Mouse (Mus musculus) inflammation-experienced regulatory T-cells, adult 6 months (primary cell): ENCODE measurements around the gene Lrrc8c. TPM values are rescaled to one million over a fixed set of nuclear protein-coding genes. Genes with fewer than 3 reads are reported as not detected.

Source experiments
- ATAC-seq: one replicate; pipeline ENCODE4 v1.8.0; 2017
- polyA plus RNA-seq, 3 experiments: library from polyadenylated mRNA; unstranded; fragments of 100-300 nt; shearing (Covaris generic); gene quantifications; one replicate each; pipeline ENCODE4 v1.2.1; 2017

Gene Lrrc8c
- polyA plus RNA-seq, 3 experiments from 2014 or later, result 46.9 to 77.2 (median 63.8) TPM

- no peak for ATAC-seq
Measured at GRCm38 (mm10) chr5:105501136-105501535, 18.1 kb upstream of the Lrrc8c start.

- ATAC-seq, result no peak
Measured at GRCm38 (mm10) chr5:105508813-105509212, 10.4 kb upstream of the Lrrc8c start.

GRCm38 (mm10) chr5:105512297-105512696 is 6.9 kb upstream of the Lrrc8c start:
- no peak for ATAC-seq

DNA sequence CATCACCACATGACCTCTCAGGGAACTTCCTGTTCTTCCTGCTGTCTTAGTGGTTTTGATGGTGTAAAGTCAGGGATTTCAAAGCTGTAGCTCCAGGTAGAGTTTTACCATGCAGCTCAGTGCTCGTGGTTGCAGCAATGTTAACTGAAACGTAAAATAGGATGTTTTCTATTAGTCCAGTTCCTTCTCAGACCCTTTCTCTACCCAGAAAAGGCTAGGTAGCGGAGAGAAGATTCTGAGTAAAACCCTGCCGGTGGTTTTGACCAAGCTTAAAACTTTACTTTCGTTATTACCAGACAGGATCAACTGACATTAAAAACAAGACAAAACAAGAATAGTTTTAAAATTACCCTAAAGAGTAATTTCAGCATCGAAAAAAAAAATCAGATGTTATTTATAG is 3.7 kb upstream of the Lrrc8c start:
- peak; percentile 14 for ATAC-seq

DNA sequence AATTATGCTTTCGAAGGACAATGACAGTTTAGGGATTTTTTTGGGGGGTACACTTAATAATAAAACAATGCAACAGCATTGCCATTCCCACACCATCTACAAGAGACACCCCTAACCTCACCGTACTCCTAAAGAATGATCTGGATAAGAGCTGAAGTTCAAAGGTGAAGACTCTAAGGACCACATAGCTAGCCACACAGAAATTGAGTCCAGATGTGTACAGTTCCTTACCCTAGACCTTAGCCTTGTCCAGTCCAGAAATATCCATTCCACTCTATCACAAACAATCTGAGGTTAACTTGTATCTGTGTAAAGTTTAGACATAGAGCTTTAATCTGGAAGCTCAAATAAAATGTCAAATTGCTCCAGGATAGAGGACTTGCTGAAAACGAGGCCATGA is 2.9 kb upstream of the Lrrc8c start:
- no peak for ATAC-seq

DNA sequence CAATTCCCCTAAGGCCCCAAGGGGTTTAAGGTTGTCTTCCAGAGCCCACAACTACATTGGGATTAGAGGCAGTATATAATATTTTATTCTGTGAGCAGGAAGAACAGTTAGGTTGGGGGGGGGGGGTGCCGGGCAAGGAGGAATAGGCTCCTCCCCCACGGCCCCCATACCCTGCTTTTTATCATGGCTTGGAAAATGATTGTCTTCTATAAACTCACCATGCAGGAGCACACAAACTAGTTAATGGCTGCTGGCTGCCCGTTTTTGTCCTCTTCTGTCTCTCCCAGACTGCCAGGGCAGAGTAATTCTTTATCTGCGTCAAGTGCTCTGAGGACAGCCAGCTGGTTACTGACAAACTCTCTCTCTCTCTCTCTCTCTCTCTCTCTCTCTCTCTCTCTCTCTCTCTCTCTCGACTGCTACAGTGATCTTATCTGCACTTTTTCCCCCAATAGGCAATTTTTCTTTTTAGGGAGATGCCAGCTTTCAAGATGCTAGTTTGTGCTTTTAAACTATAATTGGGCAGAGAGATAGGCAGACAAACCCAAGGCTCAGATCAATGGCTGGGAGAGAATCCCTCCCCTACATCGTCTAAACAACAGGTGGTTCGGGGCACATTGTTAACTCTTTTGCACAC is 1.1 kb upstream of the Lrrc8c start:
- peak; percentile 7 for ATAC-seq

DNA sequence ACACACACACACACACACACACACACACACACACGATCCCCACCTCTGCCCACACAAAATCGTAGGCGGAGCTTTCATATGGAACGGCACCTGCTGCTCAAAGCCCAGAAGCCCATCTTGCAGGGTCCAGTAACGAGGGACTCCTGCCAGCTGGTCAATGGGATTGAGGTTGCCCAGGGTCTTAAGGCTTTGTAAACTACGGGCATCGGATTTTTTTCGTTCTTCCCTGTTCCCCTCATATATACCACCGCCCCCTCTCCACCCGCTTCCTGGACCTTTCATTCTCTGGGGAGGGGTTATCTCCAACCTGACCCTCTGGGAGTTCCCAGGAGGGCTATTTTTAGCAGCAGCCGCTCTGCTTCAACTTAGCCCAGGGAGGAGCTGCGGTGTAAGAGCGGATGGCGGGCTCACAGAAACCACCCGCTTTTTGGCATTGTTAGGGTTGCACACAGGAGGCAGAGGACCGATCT is 527 bp upstream of the Lrrc8c start:
- peak; percentile 59 for ATAC-seq

DNA sequence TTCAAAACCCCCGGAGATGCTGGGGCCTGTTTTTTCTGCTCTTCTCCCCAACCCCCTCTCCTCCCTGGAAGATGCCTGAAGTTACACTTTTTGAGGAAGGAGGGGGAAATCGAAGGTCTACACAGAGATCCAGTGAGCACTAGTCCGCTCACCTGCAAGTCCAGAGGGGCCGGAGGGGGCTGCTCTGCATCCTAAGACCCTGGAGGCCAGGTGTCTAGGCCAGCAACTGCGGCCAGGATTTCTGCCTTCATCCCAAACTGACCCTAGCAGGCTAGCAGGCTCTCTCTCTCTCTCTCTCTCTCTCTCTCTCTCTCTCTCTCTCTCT is 750 bp downstream of the Lrrc8c start:
- no peak for ATAC-seq

- ATAC-seq, result no peak
Measured at GRCm38 (mm10) chr5:105520442-105520965, 1.3 kb downstream of the Lrrc8c start.

DNA sequence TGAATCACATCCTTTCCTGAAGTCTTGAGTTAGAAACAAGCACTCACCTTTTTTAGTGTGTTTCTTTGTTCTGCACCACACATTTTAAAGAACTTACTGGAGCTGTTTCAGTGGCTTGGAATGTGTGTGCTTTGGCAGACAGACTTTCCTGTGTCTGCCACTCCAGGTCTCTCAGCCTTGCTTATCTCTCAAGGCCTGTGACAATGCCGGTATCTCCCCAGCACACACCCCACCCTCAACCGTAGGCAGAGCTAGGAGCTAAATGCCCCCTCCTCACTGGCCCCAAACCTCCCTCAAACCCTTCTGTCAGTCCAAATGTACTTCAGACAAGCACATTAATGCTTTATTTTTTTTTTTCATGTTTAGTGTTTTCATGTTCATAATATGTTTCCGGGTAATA is 4.3 kb downstream of the Lrrc8c start:
- no peak for ATAC-seq

- ATAC-seq, result no peak
Measured at GRCm38 (mm10) chr5:105525004-105525403, 5.8 kb downstream of the Lrrc8c start.

- no peak for ATAC-seq
Measured at GRCm38 (mm10) chr5:105526107-105526645, 7.0 kb downstream of the Lrrc8c start.

GRCm38 (mm10) chr5:105526766-105527165 is 7.6 kb downstream of the Lrrc8c start:
- no peak for ATAC-seq

GRCm38 (mm10) chr5:105527477-105528331 is 8.5 kb downstream of the Lrrc8c start:
- ATAC-seq, result no peak

- no peak for ATAC-seq
Measured at GRCm38 (mm10) chr5:105530576-105530975, 11.4 kb downstream of the Lrrc8c start.

- no peak for ATAC-seq
Measured at GRCm38 (mm10) chr5:105535186-105535585, 16.0 kb downstream of the Lrrc8c start.

- no peak for ATAC-seq
Measured at GRCm38 (mm10) chr5:105536172-105536571, 17.0 kb downstream of the Lrrc8c start.

DNA sequence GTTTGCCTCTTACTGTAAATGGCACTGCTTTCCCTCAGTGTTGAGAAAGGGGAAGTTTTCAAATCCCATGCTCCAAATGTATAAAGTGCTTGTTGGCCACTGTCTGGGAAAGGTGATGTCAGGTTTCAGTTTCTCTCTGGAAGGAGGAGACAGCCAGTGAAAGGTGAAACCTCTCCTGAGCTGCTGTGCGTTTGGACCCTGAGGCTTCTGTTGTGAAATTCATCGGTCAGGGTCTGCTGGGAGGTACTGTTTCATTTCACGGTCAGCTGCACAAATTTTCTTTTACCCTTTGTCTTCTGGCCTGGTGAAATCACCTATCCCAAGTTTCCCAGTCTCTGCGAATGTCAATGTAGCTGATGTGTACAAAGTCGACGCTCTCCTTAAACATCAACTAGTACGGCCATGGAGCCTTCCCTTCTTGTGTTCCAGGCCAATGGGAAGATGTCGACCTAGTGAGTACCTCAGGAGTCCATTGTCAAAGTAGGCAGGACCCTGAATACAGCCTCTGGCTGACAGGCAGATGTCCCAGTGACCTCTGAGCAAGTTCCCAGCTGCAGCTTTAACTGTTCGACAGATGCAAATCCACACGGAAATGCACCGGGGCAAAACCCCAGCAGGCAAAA is 18.0 kb downstream of the Lrrc8c start:
- ATAC-seq, result no peak

DNA sequence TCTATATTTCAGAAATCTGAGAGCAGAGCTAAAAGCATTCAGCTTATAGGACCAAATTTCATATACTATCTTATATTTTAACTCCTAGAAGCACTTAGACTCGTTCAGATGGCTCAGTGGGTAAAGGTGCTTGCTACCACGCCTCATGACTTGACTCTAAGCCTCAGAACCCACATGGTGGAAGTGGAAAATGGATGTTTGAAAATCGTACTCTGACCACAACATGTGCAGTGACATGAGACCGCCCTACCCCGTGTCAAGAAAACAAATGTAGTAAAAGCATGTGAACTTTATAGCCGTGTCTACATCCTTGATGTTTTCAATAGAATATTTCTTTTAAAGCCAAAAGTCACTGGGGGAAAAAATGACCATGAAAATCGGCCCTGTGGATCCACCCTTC is 21.9 kb downstream of the Lrrc8c start:
- no peak for ATAC-seq

- no peak for ATAC-seq
Measured at GRCm38 (mm10) chr5:105545126-105545525, 25.9 kb downstream of the Lrrc8c start.

DNA sequence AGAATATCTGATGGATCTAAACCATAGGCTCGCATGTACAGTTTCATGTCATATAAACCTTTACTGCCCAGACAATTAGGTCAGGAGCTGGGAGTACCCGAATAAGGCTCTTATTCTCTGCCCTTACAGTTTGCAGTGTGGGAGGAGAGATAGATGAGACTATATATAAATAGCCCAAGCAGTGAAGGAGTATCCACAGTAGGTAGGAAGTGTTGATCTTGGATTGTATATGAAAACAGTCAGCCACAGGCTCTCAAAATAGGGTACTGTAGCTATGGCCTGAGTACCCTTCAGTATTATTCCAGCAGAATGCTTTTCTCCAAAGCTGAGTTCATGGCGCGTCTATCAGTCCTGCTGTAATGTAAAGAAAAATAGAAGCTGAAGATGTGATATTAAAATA is 27.9 kb downstream of the Lrrc8c start:
- ATAC-seq, result no peak

GRCm38 (mm10) chr5:105551808-105552207 is 32.6 kb downstream of the Lrrc8c start:
- no peak for ATAC-seq

- no peak for ATAC-seq
Measured at GRCm38 (mm10) chr5:105556291-105556690, 37.1 kb downstream of the Lrrc8c start.
